Mouse (Mus musculus): ENCODE data around the gene Top2b.

DNA sequence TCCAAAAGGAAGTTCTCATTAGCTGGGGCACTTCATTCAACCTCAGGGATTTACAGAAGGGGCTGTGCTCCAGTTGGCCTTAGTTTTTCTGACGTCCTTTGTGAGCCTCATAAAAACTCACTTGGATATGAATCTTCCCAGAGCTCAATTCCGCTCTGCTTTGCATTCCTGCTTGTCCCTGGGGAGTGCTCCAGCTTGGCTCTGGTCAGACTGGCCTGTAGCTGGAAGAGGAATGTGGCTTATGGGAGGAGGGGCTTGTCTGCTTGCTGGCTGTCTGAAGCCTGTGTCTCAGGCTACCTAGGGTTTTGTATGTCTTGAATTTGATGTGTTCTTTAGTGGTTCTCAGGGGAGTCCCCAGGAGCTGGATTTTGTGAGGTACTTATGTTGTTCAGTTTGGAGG is 36.4 kb upstream of the Top2b start:
- TF ChIP-seq EP300 (IDR thresholded peaks at IDR 0.05) (no peak), CTCF (IDR thresholded peaks at IDR 0.05) (no peak)

Data from lung, postnatal 0 days (tissue).